ENCODE assay signal across 7 mouse cellular contexts in the genomic region with DNA sequence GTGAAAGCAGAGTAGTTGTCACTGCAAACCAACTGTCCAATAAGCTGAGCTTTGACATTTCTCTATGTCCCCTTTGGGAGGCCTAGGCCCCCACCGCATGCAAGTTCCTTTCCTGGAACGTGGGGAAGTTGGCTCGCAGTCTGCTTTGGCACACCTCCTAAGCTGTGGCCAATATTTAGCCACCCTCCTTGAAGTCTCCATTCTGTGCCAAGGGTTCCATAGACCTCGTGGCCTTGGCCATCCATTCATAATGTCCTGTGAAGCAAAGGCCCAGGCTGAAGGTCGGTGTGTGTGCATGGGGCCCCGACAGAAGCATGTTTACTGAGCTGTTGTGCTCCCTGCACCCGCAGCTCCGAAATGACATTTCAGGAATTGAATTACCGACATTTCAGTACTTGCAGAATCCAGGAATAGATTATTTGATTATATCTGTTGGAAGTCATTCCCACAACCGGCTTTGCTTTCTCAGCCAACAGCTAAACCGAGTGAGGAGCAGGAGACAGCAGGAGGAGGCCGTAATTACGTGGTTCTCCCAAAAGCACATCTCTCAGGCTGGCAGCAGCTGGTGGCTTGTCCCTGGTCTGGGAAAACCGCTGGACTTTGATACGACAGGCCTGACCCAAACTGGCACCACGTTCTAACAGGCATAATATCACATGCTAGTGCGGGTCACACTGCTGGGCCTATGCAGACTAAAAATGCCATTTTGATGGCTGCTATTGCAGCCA. TPM values are rescaled to one million over a fixed set of nuclear protein-coding genes. Genes with fewer than 3 reads are reported as not detected.
DNase-seq lines count a peak whose midpoint lies in the region; ATAC-seq and TF ChIP-seq lines count a peak whose summit lies in the region.

No protein-coding gene starts in this region.

- TF ChIP-seq EP300 in stomach, postnatal 0 days (optimal IDR thresholded peaks at IDR 0.05), result no peak

- WGBS in neural tube, embryonic 15.5 days, result 63% methylated on average over 17 of the region's 17 CpGs
- 45% methylated on average over 17 of the region's 17 CpGs for WGBS in stomach, postnatal 0 days

- H3K27me3 ChIP-seq in neural tube, embryonic 15.5 days (replicated peaks), result no peaks in the 10 kb centered on the region
- no peaks in the 10 kb centered on the region for H3K27me3 ChIP-seq in stomach, postnatal 0 days (ENCODE audit: control insufficient read depth, insufficient read depth, low read length)

- H3K27ac ChIP-seq in neural tube, embryonic 15.5 days (replicated peaks), result 0 out of 2 replicates have a peak overlapping the region, but pooled peaks have one; percentile 33
- H3K27ac ChIP-seq in stomach, postnatal 0 days (replicated peaks), result peak overlapping the region; percentile 58

- H3K4me1 ChIP-seq in neural tube, embryonic 15.5 days, result peaks cover 30% of the 10 kb centered on the region
- peaks cover 16% of the 10 kb centered on the region for H3K4me1 ChIP-seq in stomach, postnatal 0 days (replicated peaks; ENCODE audit: control insufficient read depth, insufficient read depth)

- DNase-seq in neural tube, embryonic 10.5 days (ENCODE audit: extremely low spot score, low spot score), result no peak
- DNase-seq in cerebellum, adult 8-10 months, result peak; percentile 56
- DNase-seq in heart, postnatal 14 days, result peak; percentile 44 to 64
- peak; percentile 22 to 30 for DNase-seq in layer of hippocampus, postnatal 36 days
- DNase-seq in stomach, postnatal 0 days (ENCODE audit: low spot score), result peak; percentile 41
- no peak for DNase-seq in urinary bladder, postnatal 10 days (ENCODE audit: low spot score)

- H3K36me3 ChIP-seq in neural tube, embryonic 15.5 days, result no peaks in the 10 kb centered on the region
- no peaks in the 10 kb centered on the region for H3K36me3 ChIP-seq in stomach, postnatal 0 days (ENCODE audit: control insufficient read depth, insufficient read depth, low read length)

- intact Hi-C loops in heart, postnatal 14 days (cut with DNase I), result loop anchor here (5.0 kb wide), 2 partner anchors 34 to 40 kb away; no protein-coding TSS in a partner anchor

- no peak for TF ChIP-seq CTCF in stomach, postnatal 0 days (IDR thresholded peaks at IDR 0.05; ENCODE audit: low read depth)

- no peaks in the 10 kb centered on the region for H3K9me3 ChIP-seq in neural tube, embryonic 15.5 days (replicated peaks)
- H3K9me3 ChIP-seq in stomach, postnatal 0 days (ENCODE audit: control insufficient read depth, low read length), result no peaks in the 10 kb centered on the region

- H3K4me3 ChIP-seq in neural tube, embryonic 15.5 days (replicated peaks), result no peak overlapping the region
- H3K4me3 ChIP-seq in stomach, postnatal 0 days (ENCODE audit: low read depth, low read length), result no peak overlapping the region

- H3K9ac ChIP-seq in neural tube, embryonic 15.5 days (replicated peaks), result no peak overlapping the region
- H3K9ac ChIP-seq in stomach, postnatal 0 days (ENCODE audit: low read length), result no peak overlapping the region

- no peak overlapping the region for H3K4me2 ChIP-seq in neural tube, embryonic 15.5 days
- no peak overlapping the region for H3K4me2 ChIP-seq in stomach, postnatal 0 days (replicated peaks; ENCODE audit: low read depth)

- no peak for ATAC-seq in neural tube, embryonic 15.5 days (ENCODE audit: low FRiP score)
- peak; percentile 36; the same call in 1 of the 2 replicates for ATAC-seq in stomach, postnatal 0 days (ENCODE audit: low FRiP score, low TSS enrichment)

RNA-seq across cellular contexts. Expression of a gene that starts 51.1 kb away (rescaled TPM):
- polyA plus RNA-seq in neural tube, embryonic 15.5 days (2015; fragmentation: Nextera tagmentation; extraction: Ambion mirVana), result 130 and 133 TPM in 2 replicates
- 10 to 100 TPM; 26.4 to 27.1 TPM for total RNA-seq in heart, postnatal 14 days (2021)
- 10 to 100 TPM; 59.3 to 61.3 TPM for total RNA-seq in layer of hippocampus, postnatal 36 days (2021)
- polyA plus RNA-seq in stomach, postnatal 0 days (2015; fragmentation: Nextera tagmentation; extraction: Ambion mirVana), result 61.2 and 62.6 TPM in 2 replicates

Comparison
In these comparisons a context has a peak if more than half of its experiments do, and no peak if none do; other contexts are left out.
1. DNase-seq: peak in cerebellum, adult 8-10 months (single experiment), heart, postnatal 14 days (2 of 2), layer of hippocampus, postnatal 36 days (2 of 2) and stomach, postnatal 0 days (single experiment); none in neural tube, embryonic 10.5 days (single experiment) and urinary bladder, postnatal 10 days (single experiment).